Mouse (Mus musculus) midbrain, embryonic 10.5 days (tissue): Measurements from ENCODE around the gene Aspn. TPM values are rescaled to one million over a fixed set of nuclear protein-coding genes. Genes with fewer than 3 reads are reported as not detected.
"Not testable (repeated sequence)": the region's sequence is repeated elsewhere in the genome, so short reads cannot be mapped to it uniquely, and the experiment has no call there.

Source experiments
- DNase-seq: peaks from one replicate; pipeline ENCODE4 v3.0.0-alpha.2; 2017; ENCODE audit warnings: low spot score
- H3K27ac ChIP-seq: fragments of 300-500 bp; sonication (generic); replicated peaks from 2 replicates; pipeline ENCODE4 v1.5.1; 2016; ENCODE audit warnings: mild to moderate bottlenecking
- H3K27me3 ChIP-seq: fragments of 300-500 bp; sonication (generic); 2 replicates; pipeline ENCODE4 v1.6.1; 2016; ENCODE audit warnings: low read depth, mild to moderate bottlenecking; ENCODE audit not compliant: poor library complexity, severe bottlenecking
- H3K36me3 ChIP-seq: fragments of 300-500 bp; sonication (generic); 2 replicates; pipeline ENCODE4 v1.6.1; 2016; ENCODE audit warnings: mild to moderate bottlenecking, moderate library complexity
- H3K4me1 ChIP-seq: fragments of 300-500 bp; sonication (generic); 2 replicates; pipeline ENCODE4 v1.6.1; 2016
- H3K4me3 ChIP-seq: fragments of 300-500 bp; sonication (generic); 2 replicates; pipeline ENCODE4 v1.5.1; 2016; ENCODE audit warnings: mild to moderate bottlenecking, moderate library complexity
- H3K9me3 ChIP-seq: fragments of 300-500 bp; sonication (generic); replicated peaks from 2 replicates; pipeline ENCODE4 v1.6.1; 2016; ENCODE audit warnings: mild to moderate bottlenecking
- WGBS: fragments of 180-500 bp; shearing (Covaris S2); methylation state at CpG from one replicate; pipeline ENCODE4 v1.1.7; 2016; 5-methylcytosine and 5-hydroxymethylcytosine counted together
- polyA plus RNA-seq: library from polyadenylated mRNA; unstranded; fragments of >200 nt; fragmentation: Nextera tagmentation; extraction: Ambion mirVana; gene quantifications from 2 replicates; pipeline ENCODE4 v1.2.1, GENCODE M21; 2016

The Aspn gene
- polyA plus RNA-seq, 1 experiment from 2014 or later = 0.15 TPM

DNA sequence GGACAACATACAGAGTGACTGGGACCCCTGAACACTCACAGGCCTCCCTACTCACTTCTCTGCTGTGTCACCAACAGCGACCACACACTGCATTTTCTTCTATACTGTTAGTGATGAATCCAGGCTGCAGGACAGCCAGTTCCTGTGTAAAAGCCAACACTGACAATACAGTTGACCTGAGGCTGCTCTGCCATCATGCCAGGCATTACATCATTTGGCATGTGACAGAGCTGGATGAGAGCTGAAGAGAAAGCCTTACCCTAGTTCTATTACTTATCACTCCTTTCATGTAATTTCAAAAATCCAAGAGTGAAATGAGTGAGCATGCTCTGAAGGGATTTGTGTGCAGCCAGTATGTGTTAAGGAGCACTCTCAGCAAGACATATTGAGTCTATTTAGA lies 12.0 kb downstream of the Aspn start:
- DNase-seq = no peak

GRCm38 (mm10) chr13:49556924-49557323 lies 12.7 kb downstream of the Aspn start:
- 75% methylated on average over 1 of the region's 1 CpGs for WGBS
- no peak for DNase-seq
- no peak overlapping the region for H3K4me3 ChIP-seq
- H3K9me3 ChIP-seq = no peaks in the 10 kb centered on the region
- H3K4me1 ChIP-seq = no peaks in the 10 kb centered on the region
- H3K36me3 ChIP-seq = no peaks in the 10 kb centered on the region
- no peak overlapping the region for H3K27ac ChIP-seq
- no peaks in the 10 kb centered on the region for H3K27me3 ChIP-seq

More for the DNA sequence above, 12.0 kb downstream of the Aspn start:
- Histone ChIP-seq H3K4me3 (no peak overlapping the region), H3K9me3 (no peaks in the 10 kb centered on the region), H3K4me1 (no peaks in the 10 kb centered on the region), H3K27me3 (no peaks in the 10 kb centered on the region), H3K27ac (no peak overlapping the region), H3K36me3 (no peaks in the 10 kb centered on the region)
- WGBS = 83% methylated on average over 1 of the region's 1 CpGs

- H3K36me3 ChIP-seq = no peaks in the 10 kb centered on the region
- no peak overlapping the region for H3K4me3 ChIP-seq
- 37% methylated on average over 2 of the region's 2 CpGs for WGBS
- no peaks in the 10 kb centered on the region for H3K4me1 ChIP-seq
- no peaks in the 10 kb centered on the region for H3K9me3 ChIP-seq
- no peak for DNase-seq
- no peak overlapping the region for H3K27ac ChIP-seq
- no peaks in the 10 kb centered on the region for H3K27me3 ChIP-seq
Measured at GRCm38 (mm10) chr13:49559185-49559584, 14.9 kb downstream of the Aspn start.

DNA sequence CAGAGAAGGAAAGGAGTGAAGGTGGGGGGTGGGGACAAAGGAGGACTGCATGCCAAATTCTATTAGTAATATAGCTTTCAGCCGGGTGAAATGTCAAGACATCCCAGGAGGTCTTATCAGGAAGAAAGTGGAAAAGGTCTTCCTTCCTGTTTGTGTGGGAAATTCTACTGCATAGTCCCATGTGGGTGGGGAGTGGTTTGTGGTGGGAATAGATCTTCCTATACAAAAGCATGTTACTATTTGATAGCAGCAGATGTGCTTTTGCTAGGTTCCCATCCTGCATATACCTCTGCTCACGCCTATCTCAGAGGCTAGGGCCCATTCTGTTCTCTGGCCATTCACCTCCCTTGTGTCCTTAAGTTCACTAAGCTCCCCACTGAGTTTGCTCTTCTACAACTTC lies 16.6 kb downstream of the Aspn start:
- Histone ChIP-seq H3K27me3 (no peaks in the 10 kb centered on the region), H3K36me3 (no peaks in the 10 kb centered on the region), H3K4me3 (no peak overlapping the region), H3K27ac (no peak overlapping the region), H3K4me1 (no peaks in the 10 kb centered on the region), H3K9me3 (no peaks in the 10 kb centered on the region)
- WGBS = 71% methylated on average over 2 of the region's 2 CpGs
- DNase-seq = no peak

DNA sequence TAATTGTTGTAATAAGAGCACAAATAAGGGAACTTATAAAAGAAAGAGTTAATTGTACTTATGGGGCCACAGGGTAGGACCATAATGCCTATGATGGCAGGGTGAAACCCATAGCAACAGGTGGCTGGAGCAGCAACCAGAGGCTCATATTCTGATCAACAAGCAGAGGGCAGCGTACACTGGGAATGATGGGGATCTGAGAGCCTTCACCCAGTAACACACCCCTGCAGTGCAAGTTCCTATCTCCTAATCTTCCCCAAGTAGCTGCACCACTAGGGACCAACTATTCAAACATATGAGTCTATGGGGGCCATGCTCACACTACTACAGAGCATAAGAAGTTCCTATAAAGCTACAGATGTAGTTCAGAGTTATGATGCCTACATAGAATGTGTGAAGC lies 20.1 kb downstream of the Aspn start:
- H3K4me3 ChIP-seq = no peak overlapping the region
- no peak for DNase-seq
- WGBS = 92% methylated on average over 1 of the region's 1 CpGs
- H3K4me1 ChIP-seq = no peaks in the 10 kb centered on the region
- no peaks in the 10 kb centered on the region for H3K27me3 ChIP-seq
- no peaks in the 10 kb centered on the region for H3K9me3 ChIP-seq
- H3K36me3 ChIP-seq = no peaks in the 10 kb centered on the region
- H3K27ac ChIP-seq = no peak overlapping the region

DNA sequence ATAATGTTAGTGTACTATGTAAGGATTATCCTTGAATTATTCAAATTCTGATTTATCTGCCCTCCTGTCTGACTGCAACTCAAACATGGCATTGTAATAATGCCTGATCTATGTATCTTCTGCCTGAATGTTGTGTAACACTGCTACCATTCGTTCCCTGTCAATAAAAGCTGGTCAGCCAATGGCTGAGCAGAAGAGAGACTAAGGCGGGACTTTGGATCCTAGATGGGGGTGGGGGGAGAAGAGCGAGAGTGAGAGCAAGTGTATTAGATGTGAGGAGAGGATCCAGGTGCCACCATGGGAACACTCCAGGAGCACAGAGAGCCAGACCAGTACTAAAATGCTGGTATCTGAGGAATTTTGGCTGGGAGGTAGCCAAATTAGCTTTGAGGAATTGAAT lies 26.1 kb downstream of the Aspn start:
- WGBS = 67% methylated on average over 3 of the region's 3 CpGs
- H3K4me1 ChIP-seq = no peaks in the 10 kb centered on the region
- no peaks in the 10 kb centered on the region for H3K27me3 ChIP-seq
- no peaks in the 10 kb centered on the region for H3K9me3 ChIP-seq
- no peak overlapping the region for H3K4me3 ChIP-seq
- no peaks in the 10 kb centered on the region for H3K36me3 ChIP-seq
- no peak overlapping the region for H3K27ac ChIP-seq
- DNase-seq = no peak

- DNase-seq = no peak
- H3K27ac ChIP-seq = no peak overlapping the region
- H3K36me3 ChIP-seq = no peaks in the 10 kb centered on the region
- H3K4me3 ChIP-seq = no peak overlapping the region
- H3K9me3 ChIP-seq = no peaks in the 10 kb centered on the region
- no peaks in the 10 kb centered on the region for H3K27me3 ChIP-seq
- H3K4me1 ChIP-seq = no peaks in the 10 kb centered on the region
- 86% methylated on average over 2 of the region's 2 CpGs for WGBS
Measured at GRCm38 (mm10) chr13:49571418-49571817, 27.2 kb downstream of the Aspn start.

DNA sequence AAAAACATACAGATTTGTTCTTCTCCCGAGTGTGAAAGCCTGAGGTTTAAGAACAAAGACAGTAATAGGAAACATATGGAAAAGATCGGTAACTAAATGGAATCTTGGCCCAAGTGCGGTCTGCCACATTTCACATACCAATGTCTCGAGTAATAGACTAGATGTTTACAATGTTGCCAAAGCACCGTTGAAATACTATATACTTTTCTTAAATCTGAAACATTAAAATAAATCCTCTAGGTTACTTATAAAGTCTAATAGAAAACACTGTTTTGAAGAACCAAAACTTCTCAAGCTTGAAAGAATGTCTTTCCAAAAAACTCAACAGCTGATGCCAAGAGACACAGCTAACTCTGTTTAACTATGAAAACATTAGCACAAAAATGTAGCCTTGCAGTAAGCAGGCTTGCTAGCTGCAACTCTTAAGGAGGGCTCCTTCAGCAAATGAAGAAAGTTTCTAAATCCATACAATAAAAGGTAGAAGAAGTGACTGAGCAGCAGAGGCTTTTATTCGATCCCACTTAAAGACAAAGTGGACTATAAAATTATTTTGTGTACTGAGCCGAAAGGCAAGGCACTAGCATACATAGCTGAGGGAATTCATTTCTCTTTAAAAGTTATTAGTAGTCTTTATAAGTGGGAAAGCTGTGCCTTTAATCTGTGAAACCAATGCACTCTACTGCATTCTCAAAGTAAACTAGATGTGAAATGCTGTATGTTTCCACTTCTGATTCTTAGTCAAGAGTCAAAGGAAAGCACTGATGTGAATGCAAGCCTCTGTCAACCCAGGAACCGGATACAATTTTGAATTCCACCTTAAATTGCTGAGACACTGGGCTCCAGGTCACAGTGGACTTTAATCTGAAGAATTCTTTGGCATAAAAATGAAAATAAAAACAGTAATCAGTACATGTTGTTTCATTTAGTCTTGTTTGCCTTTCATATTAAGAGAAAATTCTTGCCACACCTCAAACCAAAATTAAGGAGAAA lies 37.6 kb downstream of the Aspn start, which contains the start of gene Omd:
Omd (plus strand) TSS at position 922 of the 990 bp plus-strand sequence.
- Histone ChIP-seq H3K4me3 (no peak within 1 kb of the TSS), H3K27me3 (no peaks in the 10 kb centered on the region), H3K9me3 (no peaks in the 10 kb centered on the region), H3K27ac (no peak within 1 kb of the TSS), H3K36me3 (no peaks in the 10 kb centered on the region), H3K4me1 (no peaks in the 10 kb centered on the region)
- 77% methylated on average over 8 of the region's 8 CpGs for WGBS
- DNase-seq = no peak

DNA sequence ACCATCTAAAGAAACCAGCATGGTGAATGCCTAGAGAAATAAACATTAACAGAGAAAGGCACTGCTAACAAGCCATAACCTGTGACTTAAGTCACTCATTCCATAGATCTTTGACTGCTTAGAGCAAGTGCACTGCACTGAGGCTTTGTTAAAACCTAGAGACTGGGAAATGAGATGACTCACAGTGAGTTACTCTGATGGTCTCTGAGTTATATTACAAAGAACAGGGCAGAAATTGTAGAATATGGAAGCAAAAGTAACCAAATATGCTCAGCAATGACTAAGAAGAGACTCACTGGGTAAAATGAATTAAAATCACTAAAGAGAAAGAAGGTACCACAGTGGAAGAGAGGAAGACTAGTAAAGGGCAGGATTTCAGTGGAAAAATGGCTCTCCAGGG lies 39.6 kb downstream of the Aspn start:
- Histone ChIP-seq H3K9me3 (no peaks in the 10 kb centered on the region), H3K27ac (no peak overlapping the region), H3K36me3 (no peaks in the 10 kb centered on the region), H3K4me1 (no peaks in the 10 kb centered on the region), H3K4me3 (no peak overlapping the region), H3K27me3 (no peaks in the 10 kb centered on the region)
- DNase-seq = no peak

- no peaks in the 10 kb centered on the region for H3K4me1 ChIP-seq
- WGBS = 83% methylated on average over 8 of the region's 8 CpGs
- H3K27me3 ChIP-seq = no peaks in the 10 kb centered on the region
- no peaks in the 10 kb centered on the region for H3K36me3 ChIP-seq
- H3K27ac ChIP-seq = no peak overlapping the region
- DNase-seq = no peak
- no peaks in the 10 kb centered on the region for H3K9me3 ChIP-seq
- no peak overlapping the region for H3K4me3 ChIP-seq
Measured at GRCm38 (mm10) chr13:49584307-49585005, 40.2 kb downstream of the Aspn start.

GRCm38 (mm10) chr13:49586062-49586461 lies 41.8 kb downstream of the Aspn start:
- Histone ChIP-seq H3K36me3 (no peaks in the 10 kb centered on the region), H3K4me1 (no peaks in the 10 kb centered on the region), H3K4me3 (no peak overlapping the region), H3K27me3 (no peaks in the 10 kb centered on the region), H3K27ac (no peak overlapping the region), H3K9me3 (no peaks in the 10 kb centered on the region)
- 90% methylated on average over 6 of the region's 6 CpGs for WGBS
- no peak for DNase-seq

DNA sequence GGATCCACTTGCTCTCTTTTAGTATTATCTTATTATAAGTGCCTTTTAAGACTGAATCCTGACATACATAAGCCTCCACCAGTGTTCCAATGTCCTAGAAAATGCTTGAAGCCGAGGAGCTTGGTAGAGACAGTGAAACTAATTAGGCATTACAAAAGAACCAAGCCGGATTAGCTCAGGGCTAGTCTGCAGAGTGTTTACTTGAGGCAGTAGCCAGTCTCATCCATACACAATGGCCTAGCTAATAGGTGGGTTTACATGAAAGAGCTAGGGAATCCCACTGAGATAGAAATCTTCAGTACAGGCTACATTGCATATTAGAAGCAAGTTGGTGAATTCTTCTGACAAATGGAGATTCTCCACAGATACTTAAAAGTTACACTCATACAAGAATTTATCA lies 58.3 kb downstream of the Aspn start:
- not testable (repeated sequence) for H3K27ac ChIP-seq, H3K27me3 ChIP-seq, H3K36me3 ChIP-seq, H3K4me1 ChIP-seq, DNase-seq, H3K9me3 ChIP-seq, H3K4me3 ChIP-seq
- 39% methylated on average over 2 of the region's 2 CpGs for WGBS

DNA sequence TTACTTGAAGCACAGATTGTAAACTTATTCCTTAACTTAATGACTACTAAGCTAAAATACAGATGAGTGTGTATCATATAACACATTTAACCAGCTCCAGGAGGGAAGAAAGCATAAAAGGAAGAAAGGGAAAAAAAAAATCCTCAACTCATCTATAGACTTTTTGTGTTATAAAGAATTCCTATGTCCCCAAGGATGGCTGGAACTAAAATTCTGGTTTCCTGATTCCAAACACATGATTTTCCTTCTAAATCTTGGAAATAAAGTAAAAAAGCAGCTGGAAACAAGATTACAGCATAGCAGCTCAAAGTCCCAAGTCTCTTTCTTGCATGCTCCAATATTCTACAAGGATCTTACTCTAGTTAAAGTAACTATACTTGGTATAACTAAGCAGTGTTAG lies 59.4 kb downstream of the Aspn start:
- H3K9me3 ChIP-seq = no peaks in the 10 kb centered on the region
- DNase-seq = no peak
- no peaks in the 10 kb centered on the region for H3K27me3 ChIP-seq
- no peak overlapping the region for H3K27ac ChIP-seq
- no peaks in the 10 kb centered on the region for H3K4me1 ChIP-seq
- no peak overlapping the region for H3K4me3 ChIP-seq
- peaks cover 5% of the 10 kb centered on the region for H3K36me3 ChIP-seq
